Mouse (Mus musculus) fat pad, adult 2 months (tissue): ENCODE measurements around the gene Gpr3.

Experiments
- DNase-seq: peaks from one replicate; pipeline ENCODE4 v3.0.0-alpha.2; 2011; ENCODE audit warnings: low read depth, low spot score; ENCODE audit errors: extremely low read depth

The Gpr3 gene

DNA sequence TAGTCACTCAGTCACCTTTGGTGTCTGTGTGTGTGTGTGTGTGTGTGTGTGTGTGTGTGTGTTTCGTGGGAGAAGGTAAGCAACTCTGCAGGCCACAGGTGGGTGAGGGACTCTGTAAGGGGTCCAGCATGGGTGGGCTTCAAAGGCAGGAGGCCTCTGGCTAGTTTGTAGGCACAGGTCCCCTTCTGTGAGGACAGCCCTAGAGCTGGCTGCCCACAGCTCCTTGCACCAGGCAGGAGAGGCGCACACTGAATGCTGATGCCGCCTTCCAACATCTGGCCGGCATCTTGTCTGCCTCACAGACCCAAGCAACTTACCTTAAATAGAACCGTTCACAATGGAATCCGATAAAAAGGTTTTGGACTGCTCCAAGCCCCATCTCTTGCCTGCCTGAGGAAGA is 12.6 kb downstream of the Gpr3 start:
- DNase-seq: no peak

DNA sequence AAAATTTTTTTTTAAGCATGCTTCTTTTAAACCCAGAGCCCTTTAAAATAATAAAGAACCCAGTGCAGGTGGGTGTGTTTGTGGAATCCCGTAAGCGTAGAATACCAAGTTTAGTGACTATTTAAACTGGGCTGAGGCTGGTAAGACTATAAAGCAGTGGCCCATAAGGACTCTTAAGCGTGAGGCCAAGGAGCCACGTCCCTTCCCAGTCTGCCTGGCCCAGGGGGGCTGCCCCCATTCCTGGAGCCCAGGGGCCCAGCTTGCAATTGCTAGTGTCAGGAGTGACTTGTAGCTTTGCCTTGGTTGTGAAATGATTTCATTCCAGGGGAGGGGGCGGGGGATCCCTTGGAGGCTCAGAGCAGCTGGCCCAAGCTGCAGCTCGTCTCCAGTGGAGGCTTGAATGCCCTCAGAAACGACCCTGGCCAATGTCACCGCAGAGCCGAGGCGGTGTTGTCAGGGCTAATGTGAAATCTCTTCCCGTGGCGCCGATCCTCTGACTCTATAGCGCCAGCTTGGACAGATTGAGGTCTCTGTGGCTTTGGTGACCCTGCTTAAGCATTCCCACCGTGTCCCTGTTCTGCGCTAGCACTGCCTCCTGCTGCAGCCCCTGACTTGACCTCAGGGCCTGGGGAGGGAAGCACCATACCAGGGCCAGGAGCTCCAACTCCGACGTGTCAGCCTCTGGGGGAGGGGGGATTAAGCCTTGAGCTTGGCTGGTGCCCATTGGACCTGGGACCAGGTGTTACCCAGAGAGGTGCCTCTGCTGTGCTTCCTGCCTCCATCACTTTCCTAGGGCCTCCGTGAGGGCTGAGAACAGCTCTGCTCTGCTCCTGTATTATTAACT is 13.8 kb downstream of the Gpr3 start:
- DNase-seq: no peak

DNA sequence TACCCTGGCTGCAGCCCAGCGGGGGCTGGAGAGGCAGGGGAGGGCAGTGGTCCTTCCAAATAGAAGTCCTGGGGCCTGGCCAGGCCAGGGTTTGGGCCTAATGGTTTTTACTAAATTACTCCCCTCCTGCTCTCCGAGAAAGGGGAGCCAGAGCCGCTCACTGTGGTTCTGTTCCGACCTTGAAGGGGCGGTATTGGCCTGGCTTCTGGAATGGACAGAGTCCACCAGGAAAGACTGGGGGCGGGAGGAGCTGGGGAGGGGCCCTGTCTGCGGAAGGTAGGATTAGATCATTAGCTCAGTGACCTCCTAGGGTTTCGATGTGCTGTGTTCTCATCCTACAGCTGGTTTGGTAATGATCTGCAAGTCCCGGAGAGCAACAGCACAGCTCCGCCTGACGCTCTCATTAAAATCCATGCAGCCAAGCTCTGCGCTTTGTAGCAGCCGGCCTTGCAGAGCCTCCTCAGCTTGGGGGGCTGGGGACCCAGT is 14.5 kb downstream of the Gpr3 start:
- no peak for DNase-seq

DNA sequence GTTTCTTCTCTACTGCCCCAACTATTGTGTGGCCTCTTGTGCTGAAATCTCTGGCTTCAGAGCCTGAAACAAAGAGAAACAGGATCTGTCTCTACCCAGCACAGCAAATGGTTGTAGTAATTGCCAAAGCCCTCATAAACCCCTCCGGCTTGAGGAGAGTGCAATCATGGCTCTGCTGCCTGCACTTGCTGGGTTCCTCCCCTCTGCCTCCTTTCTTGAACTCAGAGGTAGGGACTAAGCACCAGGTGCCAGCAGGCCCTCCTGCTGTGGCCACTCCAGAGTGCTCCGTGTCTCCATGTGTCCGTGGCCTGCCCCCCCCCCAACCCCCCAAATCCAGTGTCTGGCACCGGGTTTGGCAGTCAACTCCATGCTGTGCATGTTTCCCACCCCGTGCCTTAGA is 15.0 kb downstream of the Gpr3 start:
- peak; percentile 74 for DNase-seq

DNA sequence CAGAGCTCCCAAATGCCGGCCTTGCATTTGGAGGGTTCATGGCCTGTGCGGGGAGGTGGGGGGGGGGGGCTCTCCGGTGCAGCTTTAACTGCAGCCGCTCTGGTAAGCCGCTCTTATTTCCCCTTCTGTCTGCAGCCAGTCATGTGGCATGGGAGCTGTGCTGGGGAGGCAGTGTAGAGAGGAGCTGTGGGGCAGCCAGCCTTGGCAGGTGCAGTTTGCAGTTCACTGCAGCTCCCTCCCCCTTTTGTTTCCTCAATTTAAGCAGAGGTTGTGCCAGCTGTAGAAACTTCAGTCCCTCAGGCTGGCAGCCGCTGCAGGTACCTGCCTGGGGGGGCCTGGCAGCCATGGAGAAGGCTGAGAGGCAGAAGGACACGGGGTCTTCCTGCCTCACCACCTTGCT is 15.5 kb downstream of the Gpr3 start:
- DNase-seq: no peak

DNA sequence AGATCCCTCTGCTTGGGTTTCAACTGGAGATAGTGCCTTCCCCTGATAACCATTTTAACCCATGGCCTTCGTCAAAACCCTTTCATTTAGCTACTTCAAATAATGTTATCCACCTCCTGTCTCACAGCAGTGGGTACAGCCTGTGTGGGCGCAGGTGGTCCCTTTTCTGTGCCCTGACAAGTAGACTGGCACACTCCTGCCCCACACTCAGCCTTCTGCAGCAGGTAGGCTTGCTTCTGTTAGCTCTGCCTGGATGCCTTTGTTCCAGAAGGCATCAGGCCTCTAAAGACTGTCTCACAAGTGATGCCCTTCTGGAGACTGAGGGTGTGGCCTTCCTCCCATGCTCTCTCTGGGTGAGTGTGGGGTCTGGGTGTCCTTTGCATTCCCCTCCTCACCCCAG is 16.2 kb downstream of the Gpr3 start:
- no peak for DNase-seq

DNA sequence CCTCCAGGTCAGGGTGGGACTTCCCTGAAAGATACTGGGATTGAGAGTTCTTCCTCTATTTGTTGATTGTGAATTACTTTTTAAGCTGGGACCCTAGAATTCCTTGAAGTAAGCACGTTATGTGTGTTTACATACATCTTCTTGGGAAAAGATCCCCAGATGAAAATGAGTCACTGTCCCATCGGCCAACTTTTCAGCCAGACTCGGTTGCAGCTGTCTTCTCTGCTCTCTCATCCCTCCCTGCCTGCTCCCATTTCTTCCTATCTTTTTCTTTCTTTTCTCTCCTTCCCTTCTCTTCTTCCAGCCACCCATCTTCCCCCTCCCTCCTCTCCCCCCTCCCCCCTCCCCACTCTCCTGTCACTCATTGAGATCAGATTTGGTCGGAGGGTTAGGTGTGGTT is 17.3 kb downstream of the Gpr3 start:
- DNase-seq: no peak

DNA sequence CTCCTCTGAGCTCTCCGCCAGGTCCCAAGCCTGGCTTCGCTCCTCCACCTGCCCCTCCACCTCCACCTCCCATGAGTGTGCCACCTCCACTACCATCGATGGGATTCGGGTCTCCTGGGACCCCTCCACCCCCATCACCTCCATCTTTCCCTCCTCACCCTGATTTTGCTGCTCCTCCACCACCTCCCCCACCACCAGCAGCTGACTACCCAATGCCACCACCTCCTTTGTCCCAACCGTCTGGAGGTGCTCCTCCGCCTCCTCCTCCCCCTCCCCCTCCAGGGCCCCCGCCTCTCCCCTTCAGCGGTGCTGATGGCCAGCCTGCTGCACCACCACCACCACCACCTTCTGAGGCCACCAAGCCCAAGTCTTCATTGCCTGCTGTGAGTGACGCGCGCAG is 17.9 kb downstream of the Gpr3 start:
- no peak for DNase-seq

DNA sequence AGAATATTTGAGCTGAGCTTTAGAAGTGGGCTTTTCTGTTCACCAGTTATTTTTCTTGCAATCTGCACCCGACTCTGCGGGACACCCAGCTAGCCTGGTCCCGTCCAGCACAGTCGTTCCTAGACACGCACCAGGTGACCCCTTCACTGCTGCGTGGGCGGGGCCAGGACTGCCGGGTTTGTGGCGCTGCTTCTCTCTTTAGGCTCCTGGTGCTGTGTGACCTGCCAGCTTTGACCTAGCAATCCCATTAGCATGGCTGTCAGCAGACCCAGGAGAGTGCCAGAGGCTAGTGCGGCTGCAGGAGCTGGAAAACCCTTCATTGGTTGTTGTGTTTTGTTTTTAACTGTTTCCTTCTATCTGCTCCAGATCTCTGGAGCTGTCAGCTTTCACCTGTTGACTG is 22.9 kb downstream of the Gpr3 start:
- DNase-seq: no peak

DNA sequence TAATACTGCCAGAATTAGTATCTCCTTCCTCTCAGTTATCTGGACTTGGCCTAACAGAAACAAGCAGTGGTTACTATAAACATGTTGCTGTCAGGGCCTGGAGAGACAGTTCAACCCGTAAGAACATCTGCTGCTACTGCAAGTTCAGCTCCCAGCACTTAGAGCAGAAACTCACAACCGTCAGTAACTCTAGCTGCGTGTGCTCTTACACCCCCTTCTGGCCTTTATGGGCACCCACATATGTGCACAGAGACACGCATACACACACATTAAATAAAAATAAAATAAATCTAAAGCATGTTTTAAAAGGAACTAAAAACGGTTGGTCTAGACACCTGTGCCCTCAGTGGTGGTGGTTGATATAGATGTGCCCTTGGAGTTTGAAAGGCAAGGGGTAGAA is 25.5 kb downstream of the Gpr3 start:
- DNase-seq: no peak

DNA sequence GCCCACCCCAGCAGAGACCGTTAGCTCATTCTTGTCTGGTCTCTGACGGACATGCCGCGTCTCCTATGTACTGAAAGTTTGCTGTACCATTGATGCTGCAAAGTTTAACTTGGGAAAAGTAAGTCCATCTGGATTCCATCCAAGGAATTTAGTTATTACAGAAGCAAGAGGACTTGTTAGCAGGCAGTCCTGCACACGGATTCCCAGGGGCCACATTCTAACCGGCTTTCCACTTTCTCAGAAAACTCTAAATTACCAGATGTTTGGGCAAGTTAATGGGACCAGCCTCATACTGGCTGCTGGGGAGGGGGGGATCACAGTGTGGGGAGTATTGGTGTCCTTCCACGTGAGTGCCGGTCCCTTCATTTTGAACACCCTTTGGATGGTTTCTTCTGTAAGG is 26.4 kb downstream of the Gpr3 start:
- DNase-seq: no peak

DNA sequence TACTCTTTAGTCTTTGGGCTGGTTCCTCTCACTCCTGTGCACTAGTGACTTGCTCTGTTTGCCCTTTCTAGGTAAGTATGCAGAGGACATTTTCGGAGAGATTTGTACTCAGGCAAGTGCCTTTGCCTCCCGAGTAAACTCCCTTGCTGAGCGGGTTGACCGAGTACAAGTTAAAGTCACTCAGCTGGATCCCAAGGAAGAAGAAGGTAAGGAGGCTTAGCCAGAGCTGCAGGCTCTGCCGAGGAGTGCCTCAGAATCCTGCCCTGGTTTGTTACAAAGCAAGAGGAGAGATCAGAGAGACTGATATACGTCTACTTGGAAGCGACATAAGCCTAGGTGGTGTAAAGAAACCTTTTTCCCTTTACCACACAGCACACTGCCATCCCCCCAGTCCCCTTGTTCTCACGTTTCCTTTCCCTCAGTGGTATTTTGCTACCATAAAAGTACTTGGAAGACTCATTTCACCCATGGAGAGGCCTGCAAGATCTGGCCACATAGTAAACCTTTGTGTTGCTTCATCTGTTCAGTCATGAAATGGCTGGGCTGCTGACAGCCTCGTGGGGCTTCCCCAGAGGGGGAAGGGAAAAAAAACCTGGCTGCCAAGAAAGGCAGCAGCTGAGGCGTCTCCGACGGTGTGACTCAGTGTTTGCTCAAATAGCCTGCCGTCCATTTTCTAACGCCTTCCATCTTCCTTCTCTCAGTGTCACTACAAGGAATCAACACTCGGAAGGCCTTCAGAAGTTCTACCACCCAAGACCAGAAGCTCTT is 27.3 kb downstream of the Gpr3 start:
- no peak for DNase-seq

DNA sequence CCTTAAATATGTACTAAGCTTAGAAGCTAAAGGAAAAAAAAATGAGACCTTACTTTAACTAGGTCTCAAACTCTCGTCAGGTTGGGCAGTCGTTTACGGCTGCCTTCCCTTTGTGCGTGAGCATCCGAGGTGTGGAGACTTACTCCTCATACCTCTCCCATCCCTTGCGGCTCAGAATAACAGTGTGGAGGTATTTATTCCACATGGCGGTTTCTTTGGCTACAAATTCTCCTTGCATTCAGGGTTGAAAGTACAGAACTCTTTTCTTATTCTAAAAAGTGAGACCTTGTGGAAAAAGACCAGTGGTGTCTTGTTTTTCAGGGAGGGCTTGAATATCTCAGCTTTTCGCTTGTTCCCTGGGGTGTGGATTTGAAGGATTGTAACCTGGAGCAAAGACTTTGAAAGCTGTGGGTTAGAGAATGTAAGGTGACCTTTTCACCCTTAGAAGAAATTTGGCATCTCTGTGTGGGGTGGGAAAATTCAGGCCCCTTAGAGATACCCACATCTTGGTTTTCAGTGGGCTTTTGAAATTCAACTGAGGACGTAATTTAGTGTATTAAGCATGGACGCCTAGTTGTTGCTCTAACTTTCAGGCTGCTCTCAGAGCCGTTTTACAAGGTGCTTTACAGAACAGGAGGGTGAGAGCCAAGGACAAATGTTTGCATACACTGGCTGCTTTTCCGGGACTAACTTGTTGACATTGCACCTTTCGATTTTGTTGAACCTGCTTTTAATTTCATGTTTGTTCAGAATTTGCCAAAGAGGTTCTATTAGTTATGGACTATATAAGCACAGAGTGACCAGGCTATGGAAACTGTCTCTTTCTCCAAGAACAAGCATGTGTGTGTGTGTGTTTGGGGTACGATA is 28.1 kb downstream of the Gpr3 start:
- no peak for DNase-seq

DNA sequence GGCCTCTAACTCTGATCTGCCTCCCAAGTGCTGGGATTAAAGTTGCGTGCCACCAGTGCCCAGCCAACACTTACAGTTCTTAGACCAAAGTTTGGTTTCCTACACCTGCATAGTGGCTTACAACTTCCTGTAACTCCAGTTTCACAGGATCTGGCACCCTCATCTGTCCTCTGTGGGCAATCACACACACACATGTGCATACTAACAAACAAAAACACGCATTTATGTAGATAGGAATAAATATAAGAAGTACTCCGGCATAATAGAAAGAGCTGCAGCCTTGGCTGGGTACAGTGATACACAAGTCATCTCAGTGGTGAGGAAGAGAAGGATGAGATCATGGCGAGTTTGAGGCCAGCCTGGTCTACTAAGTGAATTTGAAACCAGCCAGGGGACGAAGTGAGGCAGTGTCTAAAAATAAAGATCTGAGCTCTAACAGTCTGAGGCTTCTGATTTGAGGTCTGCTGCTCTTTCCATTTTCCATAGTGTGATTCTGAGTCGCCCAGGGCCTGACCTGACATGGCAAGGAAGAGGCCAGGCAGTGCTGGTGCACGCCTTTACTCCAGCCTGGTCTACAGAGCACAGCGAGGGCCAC is 29.8 kb downstream of the Gpr3 start:
- no peak for DNase-seq

DNA sequence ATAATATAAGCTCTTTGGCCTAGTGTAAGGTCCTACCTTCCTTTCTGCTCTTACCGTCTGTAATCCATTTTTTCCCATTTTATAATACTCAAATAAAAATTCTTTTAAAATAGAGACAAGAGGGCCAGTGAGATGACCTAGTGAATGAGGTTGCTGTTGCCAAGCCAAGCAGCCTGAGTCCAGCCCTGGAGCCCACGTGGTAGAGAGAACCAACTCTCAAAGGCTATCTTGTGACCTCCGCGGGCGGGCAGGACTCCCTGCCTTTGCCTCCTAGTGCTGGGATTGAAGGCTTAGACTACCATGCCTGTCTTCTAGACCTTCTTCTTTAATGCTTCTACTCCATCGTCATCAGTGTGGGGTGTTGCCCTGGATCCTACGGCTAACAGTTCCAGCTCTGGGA is 33.1 kb downstream of the Gpr3 start:
- DNase-seq: no peak

DNA sequence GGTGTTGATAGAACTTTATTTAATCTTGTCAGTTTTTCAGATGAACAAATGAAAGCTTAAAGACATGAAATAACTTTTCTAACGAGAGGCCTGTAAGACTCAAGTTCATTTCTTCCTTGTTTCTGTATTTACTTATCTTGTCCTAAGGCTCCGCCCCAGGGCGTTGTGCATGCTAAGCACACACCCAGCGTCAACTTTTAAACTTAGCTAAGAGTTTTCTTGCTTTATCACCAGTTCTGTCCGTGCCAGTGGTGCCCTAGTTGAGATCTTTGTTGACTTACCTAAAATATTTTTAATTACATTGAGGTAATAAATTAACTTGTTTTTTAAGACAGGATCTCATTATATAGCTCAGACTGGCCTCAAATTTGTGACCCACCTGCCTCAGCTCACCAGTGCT is 34.0 kb downstream of the Gpr3 start:
- no peak for DNase-seq

DNA sequence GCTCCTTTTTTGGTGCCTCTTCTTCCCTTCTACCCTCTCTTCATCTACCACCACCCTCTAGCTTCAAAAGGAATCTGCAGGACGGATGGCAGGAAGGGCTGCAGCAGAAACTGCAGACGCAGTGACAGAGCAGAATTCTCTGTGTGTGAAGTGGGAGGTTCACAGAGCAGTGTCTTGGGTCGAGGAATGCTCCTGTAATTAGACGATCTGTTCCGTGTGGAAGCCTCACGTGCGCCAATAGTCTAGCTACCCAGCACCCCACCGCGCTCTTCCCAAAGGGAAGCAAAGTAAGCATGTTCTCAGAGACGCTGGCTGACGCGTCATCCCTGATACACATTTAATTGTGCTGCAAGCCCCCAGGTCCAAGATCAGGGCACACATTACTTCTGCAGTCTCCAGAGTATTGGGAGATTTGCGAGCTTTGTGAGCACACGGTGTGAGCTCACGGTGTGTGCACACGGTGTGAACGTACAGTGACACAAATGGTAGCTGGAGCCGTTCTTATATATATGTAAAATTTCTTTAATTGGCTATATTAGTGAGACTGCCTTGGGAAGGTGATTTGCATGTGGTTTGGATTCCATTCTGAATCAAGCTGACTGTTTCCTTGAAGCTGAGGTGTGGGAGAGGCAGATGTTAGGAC is 35.5 kb downstream of the Gpr3 start:
- DNase-seq: no peak

DNA sequence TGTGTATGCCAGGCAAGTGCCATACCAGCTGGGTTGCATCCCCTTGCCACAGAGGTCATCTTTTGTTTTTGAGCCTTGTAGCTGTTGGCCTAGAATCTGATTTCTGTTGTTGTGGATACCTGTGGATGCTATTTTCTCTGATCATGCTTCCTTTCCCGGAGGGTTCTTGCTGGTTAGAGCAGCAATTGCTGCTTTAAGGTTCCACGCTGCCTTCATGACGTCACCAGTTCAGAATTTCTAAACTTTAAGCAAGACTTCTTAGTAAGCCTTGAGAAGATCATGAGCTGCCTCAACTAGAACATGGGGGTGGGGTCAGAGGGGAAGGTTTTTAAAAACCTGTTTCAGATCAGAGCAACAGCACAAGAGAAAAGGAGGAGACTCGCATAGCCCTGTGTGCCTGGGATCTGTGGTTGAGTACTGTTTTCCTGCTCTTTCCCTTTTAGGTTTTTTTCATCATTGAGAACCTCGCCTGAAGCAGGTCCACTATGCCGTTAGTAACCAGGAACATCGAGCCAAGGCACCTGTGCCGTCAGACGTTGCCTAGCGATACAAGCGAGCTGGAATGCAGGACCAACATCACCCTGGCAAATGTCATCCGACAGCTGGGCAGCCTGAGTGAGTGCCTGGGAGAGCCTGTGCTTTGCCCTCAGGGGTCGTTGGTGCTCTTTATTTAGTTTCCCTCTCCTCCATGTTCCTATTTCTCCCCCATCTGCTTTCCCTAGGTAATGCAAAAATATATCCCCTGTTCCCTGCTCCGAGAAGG is 36.2 kb downstream of the Gpr3 start:
- no peak for DNase-seq

DNA sequence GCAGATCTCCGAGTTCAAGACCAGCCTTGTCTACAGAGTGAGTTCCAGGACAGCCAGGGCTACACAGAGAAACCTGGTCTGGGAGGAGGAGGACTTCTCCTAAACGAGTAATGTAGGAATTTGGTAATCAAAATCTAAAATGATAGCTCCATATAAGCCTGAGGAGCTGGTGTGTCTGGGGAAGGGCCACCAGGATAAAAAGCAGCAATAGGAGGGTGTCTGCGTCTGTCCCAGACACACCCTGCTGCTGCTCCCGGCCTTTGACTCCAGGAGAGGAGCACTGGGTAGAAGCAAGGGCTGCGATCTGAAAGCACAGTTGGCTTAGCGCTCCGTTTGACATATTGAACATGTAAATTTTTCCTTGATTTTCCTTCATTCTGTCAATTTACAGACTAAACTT is 37.1 kb downstream of the Gpr3 start:
- DNase-seq: no peak

DNA sequence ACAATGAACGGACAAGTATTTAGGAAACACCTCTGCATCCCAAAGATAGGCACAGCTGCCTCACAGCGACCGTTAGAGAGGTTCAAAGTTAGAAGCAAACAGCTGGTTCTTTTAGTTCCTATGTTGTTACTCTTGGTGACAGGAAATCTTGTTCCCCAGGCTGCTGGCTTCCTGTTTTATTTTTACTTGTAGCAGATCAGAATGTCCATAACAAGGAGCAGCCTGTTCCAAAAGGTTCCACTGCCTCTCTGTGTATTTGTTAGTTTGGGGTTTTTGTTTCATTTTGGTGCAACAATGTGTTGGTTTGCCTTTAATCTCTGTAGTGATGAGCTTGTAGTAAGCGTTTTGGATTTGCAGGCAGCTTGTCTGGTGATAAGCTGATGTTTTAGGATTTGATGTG is 38.0 kb downstream of the Gpr3 start:
- no peak for DNase-seq
